Mouse (Mus musculus) ES-E14 (cell line): ENCODE measurements around the gene Hs3st3b1.

Source experiments
- HCFC1 ChIP-seq: IDR thresholded peaks from 2 replicates; pipeline ENCODE4 v1.6.1; 2012; ENCODE audit warnings: low read length, inconsistent platforms, borderline replicate concordance; ENCODE audit not compliant: insufficient read depth
- ZNF384 ChIP-seq: IDR thresholded peaks from 2 replicates; pipeline ENCODE4 v1.6.1; 2012; ENCODE audit warnings: low read depth, low read length, inconsistent platforms

DNA sequence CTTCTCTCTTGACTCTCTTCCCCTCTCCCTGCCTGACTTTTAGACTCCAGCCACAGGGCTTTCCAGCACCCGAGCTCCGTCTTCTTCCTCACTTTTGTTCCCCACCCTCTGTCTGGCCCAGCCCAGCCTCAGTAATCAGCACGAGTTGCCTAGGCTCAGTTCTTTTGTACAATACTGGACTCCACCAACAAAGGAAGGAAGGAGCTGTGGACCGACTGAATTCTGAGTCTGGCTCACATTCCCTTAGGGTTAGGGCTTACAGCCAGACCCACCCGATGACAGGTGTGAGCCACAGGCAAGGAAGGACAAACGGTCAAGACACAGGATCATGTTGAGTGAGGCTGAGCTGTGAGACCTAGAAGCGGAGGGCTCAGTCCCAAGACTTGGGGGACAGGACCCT is 34.7 kb upstream of the Hs3st3b1 start:
- TF ChIP-seq HCFC1 = no peak
- TF ChIP-seq ZNF384 = no peak
